Mouse (Mus musculus): ENCODE results near the gene Gm37240.

DNA sequence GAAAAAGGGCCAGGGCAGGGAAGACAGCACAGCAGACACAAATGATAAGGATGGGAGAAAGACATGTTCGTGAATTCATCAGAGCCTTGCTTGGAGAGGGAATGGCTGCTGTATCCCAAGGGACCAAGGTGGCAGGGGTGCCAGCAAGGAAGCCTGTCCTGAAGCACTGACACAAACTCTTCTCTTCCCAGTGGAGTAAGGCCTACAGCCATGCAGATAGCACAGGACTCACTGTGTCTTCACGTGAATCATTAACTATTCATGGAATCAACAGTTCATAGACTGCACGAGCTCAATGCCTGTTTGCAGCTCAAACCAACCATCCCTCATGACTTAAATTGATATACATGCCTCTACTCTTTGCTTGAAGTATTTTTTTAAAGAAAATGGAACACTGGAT lies 209.4 kb downstream of the Gm37240 start:
- TF ChIP-seq CTCF (IDR thresholded peaks at IDR 0.05; ENCODE audit: low read depth, low read length) (no peak), GATA1 (IDR thresholded peaks at IDR 0.05; ENCODE audit: borderline replicate concordance, low read length) (no peak)
